Mouse (Mus musculus) thymus, adult 2 months (tissue): ENCODE data around the gene Vps72.

Experiments
- CTCF ChIP-seq: fragments of 200-500 bp; IDR thresholded peaks from 2 replicates; pipeline ENCODE4 v1.5.1; 2012; ENCODE audit warnings: mild to moderate bottlenecking, control low read depth, low read length, moderate library complexity, borderline replicate concordance; ENCODE audit not compliant: control insufficient read depth, poor library complexity, insufficient read depth; ENCODE audit errors: extremely low read depth
- POLR2A ChIP-seq: fragments of 200-500 bp; IDR thresholded peaks from 2 replicates; pipeline ENCODE4 v1.6.1; 2012; ENCODE audit warnings: mild to moderate bottlenecking, low read length, control low read depth, moderate library complexity; ENCODE audit not compliant: control insufficient read depth, poor library complexity, insufficient read depth; ENCODE audit errors: extremely low read depth

- TF ChIP-seq POLR2A (no peak), CTCF (no peak)
These were observed 54.0 kb downstream of the Vps72 start for GRCm38 (mm10) chr3:95164840-95165239.
